11 mouse cellular contexts compared by ENCODE assay signal in the genomic region with DNA sequence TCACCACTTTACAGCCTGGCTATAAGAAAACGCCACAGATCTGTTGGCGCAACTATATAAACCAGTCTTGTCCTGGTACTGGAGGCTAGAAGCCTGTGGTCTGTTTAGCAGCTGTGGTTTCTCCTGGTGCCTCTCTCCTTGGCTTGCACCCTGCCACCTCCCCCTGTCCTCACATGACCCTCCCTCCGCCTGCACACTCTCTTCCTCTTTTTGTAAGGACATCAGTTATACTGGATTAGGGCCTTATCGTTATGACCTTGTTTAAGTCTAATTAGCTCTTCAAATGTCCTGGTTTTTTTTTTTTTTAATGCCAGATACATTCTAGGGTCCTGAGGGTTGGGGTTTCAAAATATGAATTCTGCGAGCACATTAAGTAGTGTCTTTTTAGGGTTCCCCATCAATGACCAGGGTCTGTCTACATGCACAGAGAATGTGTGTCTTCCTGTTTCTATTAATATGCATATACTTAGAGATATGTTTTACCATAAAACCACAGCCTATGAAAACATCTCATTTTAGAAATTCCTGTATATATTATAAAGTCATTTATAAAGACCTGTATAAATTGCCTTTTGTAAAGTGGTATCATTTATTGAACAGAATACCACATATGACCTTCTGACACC.
DNase-seq lines count a peak whose midpoint lies in the region; ATAC-seq and TF ChIP-seq lines count a peak whose summit lies in the region.
"Had no signal": no experiment of that assay in that cellular context is flagged by ENCODE, and none has a peak within 500 bp of the region (broad histone marks: within the 10 kb centered on the region; RNA-seq: fewer than 3 reads in every experiment).

No protein-coding gene starts in this region.

- H3K79me2 ChIP-seq in MEL (ENCODE audit: control insufficient read depth, insufficient read depth, low read length, poor library complexity): no peaks in the 10 kb centered on the region

- peaks cover 22 to 24% of the 10 kb centered on the region in 2 experiments for H3K4me1 ChIP-seq in MEL (ENCODE audit: control insufficient read depth in 1 of 2, insufficient read depth in 2 of 2, low read length in 2 of 2)

- TF ChIP-seq CTCF in MEL (IDR thresholded peaks at IDR 0.05 in 2 of 3, conservative IDR thresholded peaks at IDR 0.05 in 1 of 3; ENCODE audit: control insufficient read depth in 1 of 3, insufficient read depth in 1 of 3, low read depth in 2 of 3, low read length in 3 of 3, poor library complexity in 1 of 3, severe bottlenecking in 1 of 3): no peak

- H3K4me3 ChIP-seq in MEL (ENCODE audit: control insufficient read depth in 1 of 2, insufficient read depth in 1 of 2, low read depth in 2 of 2, low read length in 2 of 2): peak overlapping the region; percentile 27 to 51; a peak in 3 of 4 replicates

- peak overlapping the region; percentile 60 for H3K9ac ChIP-seq in MEL (ENCODE audit: control insufficient read depth, low read depth, low read length, poor library complexity, severe bottlenecking)

- H3K27me3 ChIP-seq in MEL (ENCODE audit: control insufficient read depth in 1 of 2, insufficient read depth in 2 of 2, low read length in 2 of 2): no peaks in the 10 kb centered on the region

- peak; percentile 100 for ATAC-seq in megakaryocyte-erythroid progenitor cell, adult 5-6 weeks (replicated peaks; ENCODE audit: low FRiP score, low TSS enrichment, poor library complexity, severe bottlenecking)

- peak in 1 of 2 experiments; percentile 44; a peak in 1 of 4 replicates for TF ChIP-seq POLR2A in MEL (IDR thresholded peaks at IDR 0.05; ENCODE audit: control insufficient read depth in 1 of 2, insufficient read depth in 1 of 2, low read depth in 1 of 2, low read length in 2 of 2, poor library complexity in 1 of 2)

- DNase-seq in layer of hippocampus, adult 9-11 months: peak; percentile 11
- DNase-seq in layer of hippocampus, postnatal 25 days (ENCODE audit: extremely low spot score in 1 of 2, low spot score in 1 of 2): no peak
- DNase-seq in MEL (ENCODE audit: low read depth, low spot score): peak; percentile 96
- peak; percentile 44 for DNase-seq in gastrocnemius, postnatal 25 days
- no peak for DNase-seq in retina, postnatal 1 day
- DNase-seq in MN1 (ENCODE audit: low spot score): no peak
- no peak for DNase-seq in right cerebral cortex, postnatal 10 days (ENCODE audit: low spot score in 2 of 2)
- DNase-seq: adrenal gland, postnatal 14 days; cerebellum, adult 8-10 months; right cerebral cortex, postnatal 25 days had no signal

- TF ChIP-seq EP300 in MEL (IDR thresholded peaks at IDR 0.05; ENCODE audit: low read depth in 1 of 2, low read length in 2 of 2): peak; percentile 90 to 96

- H3K36me3 ChIP-seq in MEL (ENCODE audit: control insufficient read depth in 1 of 2, insufficient read depth in 2 of 2, low read length in 2 of 2): peaks cover 0 to 30% of the 10 kb centered on the region in 2 experiments; a peak in 2 of 4 replicates

- no peak for TF ChIP-seq RAD21 in MEL (IDR thresholded peaks at IDR 0.05; ENCODE audit: low read depth, low read length)

- no peaks in the 10 kb centered on the region for H3K9me3 ChIP-seq in MEL (replicated peaks; ENCODE audit: insufficient read depth, low read length)

- peak overlapping the region; percentile 88 for H3K27ac ChIP-seq in MEL (ENCODE audit: control insufficient read depth, low read depth, low read length)

TF ChIP-seq in MEL, 35 proteins besides CTCF, POLR2A, EP300 and RAD21:
- TF ChIP-seq TAL1 (IDR thresholded peaks at IDR 0.05; ENCODE audit: low read length): peak; percentile 78
- no peak; the same call in 1 of the 2 replicates for TF ChIP-seq NELFE (IDR thresholded peaks at IDR 0.05; ENCODE audit: low read depth, low read length)
- peak; percentile 88 for TF ChIP-seq GATA1 (IDR thresholded peaks at IDR 0.05; ENCODE audit: low read depth, low read length)
- 0 out of 2 replicates have a peak, but pooled peaks have one; percentile 30 for TF ChIP-seq MAFK (IDR thresholded peaks at IDR 0.05; ENCODE audit: borderline replicate concordance, low read depth, low read length)
- TF ChIP-seq ZC3H11A (IDR thresholded peaks at IDR 0.05; ENCODE audit: low read depth, low read length): no peak
- TF ChIP-seq SIN3A (IDR thresholded peaks at IDR 0.05; ENCODE audit: low read length): peak; percentile 77
- no peak; the same call in 1 of the 2 replicates for TF ChIP-seq ZMIZ1 (IDR thresholded peaks at IDR 0.05; ENCODE audit: low read depth, low read length)
- peak; percentile 83 for TF ChIP-seq ETS1 (IDR thresholded peaks at IDR 0.05; ENCODE audit: low read depth, low read length)
- TF ChIP-seq ZNF384 (IDR thresholded peaks at IDR 0.05; ENCODE audit: low read depth, low read length): peak; percentile 96
- no peak for TF ChIP-seq USF2 (IDR thresholded peaks at IDR 0.05; ENCODE audit: borderline replicate concordance in 1 of 2, insufficient read depth in 1 of 2, low read depth in 1 of 2, low read length in 2 of 2)
- TF ChIP-seq POLR2AphosphoS2 (IDR thresholded peaks at IDR 0.05; ENCODE audit: low read length): no peak
- TF ChIP-seq TBP (IDR thresholded peaks at IDR 0.05; ENCODE audit: low read depth, low read length): no peak
- TF ChIP-seq ELF1 (IDR thresholded peaks at IDR 0.05; ENCODE audit: low read depth, low read length): peak; percentile 48
- peak; percentile 72 for TF ChIP-seq MYB (IDR thresholded peaks at IDR 0.05; ENCODE audit: low read depth, low read length)
- peak; percentile 82 for TF ChIP-seq USF1 (IDR thresholded peaks at IDR 0.05; ENCODE audit: low read depth, low read length)
- TF ChIP-seq MAX (IDR thresholded peaks at IDR 0.05; ENCODE audit: low read length): peak; percentile 38; the same call in 1 of the 2 replicates
- TF ChIP-seq CHD2 (IDR thresholded peaks at IDR 0.05; ENCODE audit: low read length): no peak
- TF ChIP-seq MYC (IDR thresholded peaks at IDR 0.05; ENCODE audit: low read depth, low read length): no peak
- no peak for TF ChIP-seq JUND (IDR thresholded peaks at IDR 0.05; ENCODE audit: low read depth, low read length)
- no peak for TF ChIP-seq ZKSCAN1 (IDR thresholded peaks at IDR 0.05; ENCODE audit: low read depth, low read length)
- TF ChIP-seq HCFC1 (IDR thresholded peaks at IDR 0.05; ENCODE audit: low read depth, low read length): no peak; the same call in 1 of the 2 replicates
- TF ChIP-seq SMC3 (IDR thresholded peaks at IDR 0.05; ENCODE audit: low read depth, low read length): 0 out of 2 replicates have a peak, but pooled peaks have one; percentile 13
- no peak for TF ChIP-seq UBTF (IDR thresholded peaks at IDR 0.05; ENCODE audit: borderline replicate concordance, insufficient read depth, low read depth, low read length)
- TF ChIP-seq KAT2A (conservative IDR thresholded peaks at IDR 0.05; ENCODE audit: low read depth, low read length): no peak
- TF ChIP-seq NRF1 (IDR thresholded peaks at IDR 0.05; ENCODE audit: insufficient read depth, low read depth, low read length, poor library complexity, severe bottlenecking): no peak
- no peak for TF ChIP-seq CHD1 (IDR thresholded peaks at IDR 0.05; ENCODE audit: low read depth, low read length)
- no peak for TF ChIP-seq POLR2AphosphoS5 (IDR thresholded peaks at IDR 0.05; ENCODE audit: borderline replicate concordance, low read depth, low read length)
- TF ChIP-seq MXI1 (IDR thresholded peaks at IDR 0.05; ENCODE audit: low read depth, low read length): no peak
- peak; percentile 86 for TF ChIP-seq MAZ (IDR thresholded peaks at IDR 0.05; ENCODE audit: low read depth, low read length)
- TF ChIP-seq E2F4 (IDR thresholded peaks at IDR 0.05; ENCODE audit: borderline replicate concordance, low read depth, low read length): no peak
- peak; percentile 72 for TF ChIP-seq RCOR1 (IDR thresholded peaks at IDR 0.05; ENCODE audit: low read depth, low read length)
- peak; percentile 82 for TF ChIP-seq BHLHE40 (IDR thresholded peaks at IDR 0.05; ENCODE audit: borderline replicate concordance, low read depth, low read length)
- TF ChIP-seq GABPA (IDR thresholded peaks at IDR 0.05; ENCODE audit: low read depth, low read length): no peak
- peak; percentile 85 for TF ChIP-seq TCF12 (IDR thresholded peaks at IDR 0.05; ENCODE audit: low read depth, low read length)
- peak; percentile 69; the same call in 1 of the 2 replicates for TF ChIP-seq MEF2A (IDR thresholded peaks at IDR 0.05; ENCODE audit: extremely low read depth, insufficient replicate concordance, low read depth, low read length, poor library complexity, severe bottlenecking)

Comparison
In these comparisons a context has a peak if more than half of its experiments do, and no peak if none do; other contexts are left out.
1. DNase-seq: peak in layer of hippocampus, adult 9-11 months (single experiment), MEL (single experiment) and gastrocnemius, postnatal 25 days (single experiment); none in layer of hippocampus, postnatal 25 days (0 of 2), retina, postnatal 1 day (single experiment), MN1 (single experiment) and right cerebral cortex, postnatal 10 days (0 of 2).